Mouse (Mus musculus) embryonic facial prominence, embryonic 13.5 days (tissue): ENCODE data around the gene Vmn2r96. TPM values are rescaled to one million over a fixed set of nuclear protein-coding genes. Genes with fewer than 3 reads are reported as not detected.
"Not testable (repeated sequence)": the region's sequence is repeated elsewhere in the genome, so short reads cannot be mapped to it uniquely, and the experiment has no call there.

ENCODE experiments used
- ATAC-seq: fragments of 200-750 bp; cut with Nextera tagmentation; 2 replicates; pipeline ENCODE4 v1.8.0; 2017; ENCODE audit warnings: low read depth; ENCODE audit not compliant: insufficient number of reproducible peaks, insufficient read depth, low FRiP score, low TSS enrichment
- H3K27ac ChIP-seq: fragments of 300-500 bp; sonication (generic); 2 replicates; pipeline ENCODE4 v1.5.1; 2015; ENCODE audit warnings: moderate library complexity, mild to moderate bottlenecking, inconsistent platforms
- H3K27me3 ChIP-seq: fragments of 300-500 bp; sonication (generic); 2 replicates; pipeline ENCODE4 v1.6.1; 2015; ENCODE audit warnings: mild to moderate bottlenecking, inconsistent platforms
- H3K36me3 ChIP-seq: fragments of 300-500 bp; sonication (generic); 2 replicates; pipeline ENCODE4 v1.6.1; 2015; ENCODE audit warnings: mild to moderate bottlenecking, inconsistent platforms
- H3K4me1 ChIP-seq: fragments of 300-500 bp; sonication (generic); 2 replicates; pipeline ENCODE4 v1.6.1; 2015; ENCODE audit warnings: inconsistent platforms
- H3K4me2 ChIP-seq: fragments of 300-500 bp; sonication (generic); 2 replicates; pipeline ENCODE4 v1.6.1; 2015; ENCODE audit warnings: moderate library complexity, mild to moderate bottlenecking, inconsistent platforms
- H3K4me3 ChIP-seq: fragments of 300-500 bp; sonication (generic); 2 replicates; pipeline ENCODE4 v1.5.1; 2015; ENCODE audit warnings: mild to moderate bottlenecking, inconsistent platforms
- H3K9ac ChIP-seq: fragments of 300-500 bp; sonication (generic); 2 replicates; pipeline ENCODE4 v1.6.1; 2015; ENCODE audit warnings: mild to moderate bottlenecking, inconsistent platforms
- H3K9me3 ChIP-seq: fragments of 300-500 bp; sonication (generic); 2 replicates; pipeline ENCODE4 v1.6.1; 2016; ENCODE audit warnings: inconsistent platforms
- WGBS: fragments of 180-500 bp; shearing (Covaris S2); methylation state at CpG from one replicate; pipeline ENCODE4 v1.1.7; 2015; ENCODE audit warnings: mixed read lengths; 5-methylcytosine and 5-hydroxymethylcytosine counted together
- polyA plus RNA-seq: library from polyadenylated mRNA; unstranded; fragments of >200 nt; fragmentation: Nextera tagmentation; extraction: Ambion mirVana; gene quantifications from 2 replicates; pipeline ENCODE4 v1.2.1, GENCODE M21; 2015

Gene Vmn2r96
- not detected in 2 replicates for polyA plus RNA-seq

GRCm38 (mm10) chr17:18572851-18573250 is at the start of gene Vmn2r96:
Vmn2r96 (plus strand) TSS chr17:18573151.
- H3K4me3 ChIP-seq, H3K27me3 ChIP-seq, H3K9ac ChIP-seq, H3K4me2 ChIP-seq, H3K9me3 ChIP-seq, H3K4me1 ChIP-seq, ATAC-seq, H3K27ac ChIP-seq, H3K36me3 ChIP-seq: not testable (repeated sequence)
- WGBS, result 72% methylated on average over 1 of the region's 1 CpGs

- no peak overlapping the region for H3K4me2 ChIP-seq
- H3K27me3 ChIP-seq, result no peaks in the 10 kb centered on the region
- no peaks in the 10 kb centered on the region for H3K36me3 ChIP-seq
- H3K9me3 ChIP-seq, result peaks cover 36% of the 10 kb centered on the region
- H3K4me1 ChIP-seq, result no peaks in the 10 kb centered on the region
- H3K9ac ChIP-seq, result no peak overlapping the region
- H3K27ac ChIP-seq, result no peak overlapping the region
- no peak overlapping the region for H3K4me3 ChIP-seq
- no peak for ATAC-seq
These were observed 49.6 kb upstream of the Vmn2r96 start for GRCm38 (mm10) chr17:18523371-18523770.

- Histone ChIP-seq H3K4me2 (no peak overlapping the region), H3K4me3 (no peak overlapping the region), H3K4me1 (no peaks in the 10 kb centered on the region), H3K36me3 (no peaks in the 10 kb centered on the region), H3K9me3 (peaks cover 30% of the 10 kb centered on the region), H3K27ac (no peak overlapping the region), H3K27me3 (no peaks in the 10 kb centered on the region), H3K9ac (no peak overlapping the region)
- WGBS, result 68% methylated on average over 1 of the region's 1 CpGs
- ATAC-seq, result no peak
These were observed 49.0 kb upstream of the Vmn2r96 start for GRCm38 (mm10) chr17:18523991-18524390.

- H3K4me1 ChIP-seq, ATAC-seq, H3K36me3 ChIP-seq, H3K4me2 ChIP-seq, H3K27me3 ChIP-seq, H3K9ac ChIP-seq, H3K27ac ChIP-seq, H3K4me3 ChIP-seq: not testable (repeated sequence)
- H3K9me3 ChIP-seq, result peaks cover 37% of the 10 kb centered on the region
- 88% methylated on average over 31 of the region's 31 CpGs for WGBS
These were observed 14.5 kb upstream of the Vmn2r96 start for GRCm38 (mm10) chr17:18558212-18559158.

GRCm38 (mm10) chr17:18566186-18566585 is 6.8 kb upstream of the Vmn2r96 start:
- not testable (repeated sequence) for H3K4me1 ChIP-seq, H3K27ac ChIP-seq, H3K4me3 ChIP-seq, H3K36me3 ChIP-seq, H3K4me2 ChIP-seq, H3K27me3 ChIP-seq, ATAC-seq, H3K9ac ChIP-seq
- peaks cover 16% of the 10 kb centered on the region for H3K9me3 ChIP-seq
- WGBS, result 91% methylated on average over 17 of the region's 17 CpGs

- not testable (repeated sequence) for H3K27me3 ChIP-seq, H3K4me3 ChIP-seq, H3K9ac ChIP-seq, ATAC-seq, H3K4me1 ChIP-seq, H3K4me2 ChIP-seq, H3K36me3 ChIP-seq, H3K27ac ChIP-seq
- peaks cover 24% of the 10 kb centered on the region; the same call in 1 of the 2 replicates for H3K9me3 ChIP-seq
- 80% methylated on average over 6 of the region's 6 CpGs for WGBS
These were observed 42.2 kb downstream of the Vmn2r96 start for GRCm38 (mm10) chr17:18615151-18615550.

- Histone ChIP-seq H3K36me3 (no peaks in the 10 kb centered on the region), H3K27ac (no peak overlapping the region), H3K4me1 (no peaks in the 10 kb centered on the region), H3K9me3 (peaks cover 10% of the 10 kb centered on the region), H3K27me3 (no peaks in the 10 kb centered on the region), H3K9ac (no peak overlapping the region), H3K4me2 (no peak overlapping the region), H3K4me3 (no peak overlapping the region)
- no peak for ATAC-seq
These were observed 53.6 kb downstream of the Vmn2r96 start for GRCm38 (mm10) chr17:18626532-18626931.

Other genes starting within 250 kb of the Vmn2r96 start
- not detected in 2 replicates for gene Vmn2r95, start 149.1 kb upstream of the Vmn2r96 start, polyA plus RNA-seq